Mouse (Mus musculus) c-Kit-positive CD71-negative TER-119-negative erythroid progenitor cells, embryonic 14.5 days (primary cell): ENCODE results near the gene Capn15.

Experiments
- DNase-seq: peaks from one replicate; pipeline ENCODE4 v3.0.0-alpha.2; 2013; ENCODE audit warnings: low read depth

Capn15 gene

DNA sequence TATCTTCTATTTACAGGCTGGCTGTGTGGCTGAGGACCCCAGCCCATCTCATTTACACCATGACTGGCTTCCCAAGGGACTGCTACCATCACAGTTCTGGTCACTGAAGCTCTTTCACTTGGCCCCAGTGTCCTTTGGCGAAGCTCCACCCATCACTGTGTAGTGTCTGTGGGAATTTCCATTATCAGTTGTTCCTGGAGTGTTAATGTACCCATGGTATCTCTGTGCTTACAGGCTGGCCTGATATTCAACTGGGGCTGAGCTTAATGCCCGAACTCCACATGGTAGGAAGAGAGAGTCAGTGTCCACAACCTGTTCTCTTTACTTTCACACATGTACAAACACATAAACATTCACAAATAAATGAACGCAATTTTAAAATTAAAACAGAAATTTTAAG lies 7.9 kb upstream of the Capn15 start:
- DNase-seq = no peak

DNA sequence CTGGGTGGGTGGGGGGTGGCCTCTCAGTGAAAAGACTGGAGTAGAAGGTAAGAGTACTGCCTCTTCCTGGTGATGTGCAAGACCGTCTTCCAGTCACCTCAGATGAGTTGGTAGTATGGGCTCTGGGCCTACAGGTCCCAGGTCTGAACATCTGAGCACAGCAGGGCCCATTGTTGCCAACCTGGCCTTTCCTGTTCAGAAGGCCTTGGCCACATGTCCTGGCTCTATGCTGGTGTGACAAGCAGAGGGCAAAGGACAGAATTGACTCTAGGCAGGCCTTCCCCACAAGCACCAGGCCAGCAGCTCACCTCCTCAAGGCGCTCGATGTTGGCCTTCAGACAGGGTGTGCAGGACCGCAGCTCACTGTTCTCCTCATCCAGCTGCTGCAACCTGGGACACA lies 6.7 kb upstream of the Capn15 start:
- DNase-seq = no peak

GRCm38 (mm10) chr17:25990331-25990730 lies 4.7 kb upstream of the Capn15 start:
- DNase-seq = no peak

GRCm38 (mm10) chr17:25984556-25985305 lies 865 bp downstream of the Capn15 start:
- no peak for DNase-seq

DNA sequence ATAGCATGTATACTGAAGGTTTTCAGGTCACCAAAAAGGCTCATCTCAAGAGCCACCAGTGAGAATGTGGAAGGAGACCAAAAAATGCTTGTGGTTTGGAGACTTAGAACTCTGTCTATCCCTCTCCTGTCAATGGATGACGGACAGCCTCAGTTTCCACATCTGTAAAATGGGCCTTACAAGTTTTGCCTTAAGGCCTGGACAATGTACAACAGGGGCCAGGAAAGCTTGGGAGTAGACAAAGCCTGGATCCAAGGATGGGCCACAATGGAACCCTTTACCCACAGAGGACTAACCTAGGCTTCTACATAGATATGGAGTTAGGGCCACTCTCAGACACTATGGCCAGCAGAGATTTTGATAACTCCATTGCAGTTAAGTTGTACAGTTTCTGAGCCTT lies 1.5 kb downstream of the Capn15 start:
- DNase-seq = no peak

DNA sequence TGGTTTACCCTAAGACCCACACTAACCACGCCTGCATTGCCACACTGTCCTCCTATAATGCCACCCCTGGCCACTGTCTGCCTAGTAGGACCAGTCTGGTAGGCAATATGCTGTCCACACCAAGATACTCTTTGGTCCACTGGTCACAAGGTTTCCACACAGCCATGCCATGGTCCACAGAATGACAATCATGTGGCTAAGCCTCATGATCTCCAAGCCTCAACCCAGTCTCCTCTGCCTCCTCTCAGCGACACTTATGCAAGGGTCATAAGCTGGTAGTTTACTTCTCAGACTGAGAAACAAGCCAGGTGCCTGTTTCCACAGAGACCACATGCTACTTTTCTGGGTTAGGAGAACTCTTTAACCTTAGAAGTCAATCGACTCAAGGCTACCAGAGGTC lies 2.7 kb downstream of the Capn15 start:
- no peak for DNase-seq

GRCm38 (mm10) chr17:25980854-25981253 lies 4.7 kb downstream of the Capn15 start:
- DNase-seq = no peak

GRCm38 (mm10) chr17:25979829-25980738 lies 5.5 kb downstream of the Capn15 start:
- DNase-seq = no peak

DNA sequence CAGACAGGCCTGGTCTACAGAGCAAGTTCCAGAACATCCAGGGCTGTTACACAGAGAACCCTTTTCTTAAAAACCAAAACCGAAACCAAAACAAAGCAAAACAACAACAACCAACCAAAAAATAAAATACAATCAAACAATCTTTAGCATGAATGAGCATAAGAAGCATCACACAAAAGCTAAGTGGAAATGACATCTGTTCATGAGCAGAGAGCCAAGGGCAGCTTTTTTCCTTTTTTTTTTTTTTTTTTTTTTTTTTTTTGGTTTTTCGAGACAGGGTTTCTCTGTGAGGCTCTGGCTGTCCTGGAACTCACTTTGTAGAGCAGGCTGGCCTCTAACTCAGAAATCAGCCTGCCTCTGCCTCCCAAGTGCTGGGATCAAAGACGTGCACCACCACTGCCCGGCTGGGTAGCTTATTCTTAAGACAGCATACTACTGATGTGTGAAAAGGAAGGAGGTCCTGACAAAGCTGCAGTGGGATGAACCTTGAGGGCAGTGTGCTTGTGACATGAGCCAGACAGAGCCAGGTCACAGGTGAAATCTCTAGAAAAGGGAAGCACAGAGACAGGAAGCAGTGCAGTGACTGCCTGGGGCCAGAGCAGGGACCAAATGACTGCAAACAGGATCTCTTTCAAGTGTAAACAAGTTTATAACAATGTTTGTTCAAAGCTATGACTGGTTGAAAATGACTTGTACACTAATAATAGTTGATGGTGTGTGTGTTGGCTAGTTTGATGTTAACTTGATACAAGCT lies 14.5 kb downstream of the Capn15 start:
- DNase-seq = no peak

DNA sequence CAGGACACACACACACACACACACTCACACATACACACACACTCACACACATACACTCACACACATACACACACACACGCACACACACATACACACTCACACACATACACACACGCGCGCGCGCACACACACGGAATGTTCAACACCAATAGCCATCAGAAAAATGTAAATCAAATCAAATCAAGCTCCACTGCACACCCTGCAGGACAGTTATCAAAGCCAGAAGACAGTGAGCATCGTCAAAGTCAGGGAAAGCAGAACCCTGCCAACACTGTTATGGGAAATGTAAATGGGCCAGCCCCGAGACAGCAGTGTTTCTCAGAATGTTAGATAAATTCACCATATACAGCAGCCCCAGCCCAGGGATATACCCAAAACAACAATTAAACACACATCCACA lies 15.1 kb downstream of the Capn15 start:
- DNase-seq = no peak

GRCm38 (mm10) chr17:25968176-25968575 lies 17.4 kb downstream of the Capn15 start:
- no peak for DNase-seq

DNA sequence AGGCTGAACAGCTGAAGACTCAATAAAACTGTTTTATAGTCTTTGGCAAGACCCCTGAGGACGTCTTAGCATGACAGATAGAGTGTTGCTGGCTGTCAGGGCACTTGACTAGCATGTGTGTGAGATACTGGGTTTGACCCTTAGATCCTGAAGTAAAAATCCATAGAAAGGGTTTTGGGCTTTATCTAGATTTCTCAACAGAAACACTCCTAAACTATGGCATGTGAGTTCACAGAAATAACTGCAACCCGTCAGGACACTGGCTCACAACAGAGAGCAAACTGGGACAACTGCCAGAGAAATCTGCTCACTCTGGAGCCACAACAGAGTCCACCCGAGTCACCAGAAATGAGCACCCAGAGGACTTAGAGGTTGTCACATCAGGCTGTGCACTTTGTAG lies 17.9 kb downstream of the Capn15 start:
- DNase-seq = no peak

GRCm38 (mm10) chr17:25964271-25964670 lies 21.3 kb downstream of the Capn15 start:
- DNase-seq = no peak

GRCm38 (mm10) chr17:25962413-25962905 lies 23.1 kb downstream of the Capn15 start:
- no peak for DNase-seq

DNA sequence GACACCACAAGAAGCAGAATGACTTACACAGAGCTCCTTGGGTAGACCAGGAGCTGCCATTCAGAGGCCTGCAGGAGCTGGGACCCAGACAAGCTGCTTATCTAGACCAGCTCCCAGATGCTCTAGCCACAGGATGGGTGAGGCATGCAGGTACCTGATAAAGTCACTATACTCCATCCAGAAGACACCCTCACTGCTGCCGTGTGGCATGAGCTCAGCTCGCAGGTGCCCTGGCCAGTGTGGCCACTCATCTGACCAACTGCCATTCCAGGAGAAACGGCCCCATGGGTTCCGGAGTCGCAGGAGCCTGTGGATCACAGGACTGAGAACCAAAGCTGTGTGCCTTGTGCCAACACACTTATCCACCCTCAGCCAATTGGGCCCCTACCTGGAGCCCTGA lies 24.0 kb downstream of the Capn15 start:
- DNase-seq = no peak

GRCm38 (mm10) chr17:25959630-25960467 lies 25.7 kb downstream of the Capn15 start:
- no peak for DNase-seq

- DNase-seq = no peak
These were observed 26.7 kb downstream of the Capn15 start for GRCm38 (mm10) chr17:25958771-25959494.

DNA sequence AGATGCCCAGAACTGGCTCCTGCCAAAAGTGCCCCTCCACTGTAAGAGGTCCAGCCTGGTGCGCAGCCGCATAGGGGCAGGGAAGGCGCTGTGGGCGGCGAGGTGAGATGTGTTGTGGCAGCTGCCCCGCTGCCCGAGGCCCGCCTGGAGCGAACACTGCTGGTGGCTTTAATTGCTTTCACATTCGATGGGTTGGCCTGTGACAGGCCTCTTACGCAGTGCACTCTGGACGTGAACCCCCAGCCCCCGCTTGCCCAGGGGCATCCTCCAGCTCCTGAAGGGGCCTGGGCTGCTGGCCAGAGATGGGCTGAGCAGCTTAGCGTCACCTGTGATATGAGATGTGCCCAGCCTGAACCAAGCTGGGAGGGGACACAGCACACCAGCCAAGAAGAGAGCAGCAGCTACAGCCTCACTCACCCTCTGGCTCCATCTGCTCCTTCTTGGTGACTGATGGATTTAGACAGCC lies 28.0 kb downstream of the Capn15 start:
- DNase-seq = no peak

- DNase-seq = no peak
These were observed 29.0 kb downstream of the Capn15 start for GRCm38 (mm10) chr17:25956631-25957030.

- no peak for DNase-seq
These were observed 29.4 kb downstream of the Capn15 start for GRCm38 (mm10) chr17:25956201-25956600.

DNA sequence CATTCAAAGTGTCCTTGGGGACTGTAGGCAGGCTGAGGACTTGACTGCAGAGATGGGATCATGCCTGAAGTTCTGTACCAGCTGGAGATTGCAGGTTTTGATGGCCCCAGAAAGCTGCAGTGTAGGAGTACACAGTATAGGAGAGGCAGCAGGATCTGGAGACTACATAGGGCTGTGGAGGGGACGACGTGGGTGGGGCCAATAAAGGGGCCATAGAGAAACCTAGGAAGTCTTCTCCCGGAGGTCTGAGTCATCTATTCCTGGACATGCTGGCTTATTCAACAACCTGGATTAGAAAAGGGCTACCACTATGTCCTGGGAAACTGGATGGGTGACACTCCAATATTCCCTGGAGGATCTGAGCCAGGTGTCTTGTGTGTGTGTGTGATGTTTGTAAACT lies 29.9 kb downstream of the Capn15 start:
- no peak for DNase-seq
